Mouse (Mus musculus) intestine, embryonic 14.5 days (tissue): ENCODE results near the gene Mta1. TPM values are rescaled to one million over a fixed set of nuclear protein-coding genes. Genes with fewer than 3 reads are reported as not detected.
A peak's percentile ranks its signal among the peaks of the same experiment; 100 is the strongest.

Experiments
- ATAC-seq: fragments of 200-750 bp; cut with Nextera tagmentation; replicated peaks from 2 replicates; pipeline ENCODE4 v1.8.0; 2017; ENCODE audit warnings: low read depth, moderate number of reproducible peaks, moderate TSS enrichment, moderate library complexity; ENCODE audit not compliant: low FRiP score, low TSS enrichment
- DNase-seq: peaks from one replicate; pipeline ENCODE4 v3.0.0-alpha.2; 2018; ENCODE audit warnings: low spot score
- H3K27ac ChIP-seq: fragments of 300-500 bp; sonication (generic); 2 replicates; pipeline ENCODE4 v1.5.1; 2014; ENCODE audit warnings: low read depth, mild to moderate bottlenecking, control low read depth
- H3K27me3 ChIP-seq: fragments of 300-500 bp; sonication (generic); replicated peaks from 2 replicates; pipeline ENCODE4 v1.6.1; 2014; ENCODE audit warnings: low read length, control low read depth; ENCODE audit not compliant: control insufficient read depth, insufficient read depth
- H3K36me3 ChIP-seq: fragments of 300-500 bp; sonication (generic); 2 replicates; pipeline ENCODE4 v1.6.1; 2014; ENCODE audit warnings: low read length, control low read depth; ENCODE audit not compliant: control insufficient read depth, insufficient read depth
- H3K4me1 ChIP-seq: fragments of 300-500 bp; sonication (generic); replicated peaks from 2 replicates; pipeline ENCODE4 v1.6.1; 2014; ENCODE audit warnings: low read length, control low read depth, mixed read lengths; ENCODE audit not compliant: control insufficient read depth, insufficient read depth
- H3K4me2 ChIP-seq: fragments of 300-500 bp; sonication (generic); 2 replicates; pipeline ENCODE4 v1.6.1; 2014; ENCODE audit warnings: low read length
- H3K4me3 ChIP-seq: fragments of 300-500 bp; sonication (generic); 2 replicates; pipeline ENCODE4 v1.5.1; 2014; ENCODE audit warnings: low read depth, low read length, control low read depth, mixed read lengths
- H3K9ac ChIP-seq: fragments of 300-500 bp; sonication (generic); 2 replicates; pipeline ENCODE4 v1.6.1; 2014; ENCODE audit warnings: mild to moderate bottlenecking, low read length
- H3K9me3 ChIP-seq: fragments of 300-500 bp; sonication (generic); 2 replicates; pipeline ENCODE4 v1.6.1; 2016; ENCODE audit warnings: low read length, control low read depth; ENCODE audit not compliant: control insufficient read depth
- WGBS: fragments of 180-500 bp; shearing (Covaris S2); extraction: QIAGEN DNeasy Blood & Tissue Kit; methylation state at CpG from one replicate; pipeline ENCODE4 v1.1.7; 2014; 5-methylcytosine and 5-hydroxymethylcytosine counted together
- polyA plus RNA-seq: library from polyadenylated mRNA; unstranded; fragments of >200 nt; fragmentation: Nextera tagmentation; extraction: Ambion mirVana; gene quantifications from 2 replicates; pipeline ENCODE4 v1.2.1, GENCODE M21; 2014

Mta1 gene
- polyA plus RNA-seq, 1 experiment from 2014 or later = 17.6 TPM

GRCm38 (mm10) chr12:113134502-113134901 lies 36.4 kb downstream of the Mta1 start:
- ATAC-seq (no peak), DNase-seq (no peak)
- Histone ChIP-seq H3K4me2 (no peak overlapping the region), H3K36me3 (peaks cover 91% of the 10 kb centered on the region), H3K9me3 (no peaks in the 10 kb centered on the region), H3K4me3 (no peak overlapping the region), H3K27ac (no peak overlapping the region), H3K27me3 (no peaks in the 10 kb centered on the region), H3K9ac (no peak overlapping the region), H3K4me1 (peaks cover 11% of the 10 kb centered on the region)
- WGBS = 91% methylated on average over 4 of the region's 4 CpGs

GRCm38 (mm10) chr12:113135401-113135800 lies 37.3 kb downstream of the Mta1 start:
- Histone ChIP-seq H3K27ac (no peak overlapping the region), H3K27me3 (no peaks in the 10 kb centered on the region), H3K9ac (no peak overlapping the region), H3K9me3 (no peaks in the 10 kb centered on the region), H3K4me1 (peaks cover 15% of the 10 kb centered on the region), H3K4me2 (no peak overlapping the region), H3K36me3 (peaks cover 82% of the 10 kb centered on the region), H3K4me3 (no peak overlapping the region)
- ATAC-seq (no peak), DNase-seq (no peak)
- 87% methylated on average over 7 of the region's 7 CpGs for WGBS

- H3K27me3 ChIP-seq = peaks cover 10% of the 10 kb centered on the region
- H3K36me3 ChIP-seq = peaks cover 70% of the 10 kb centered on the region
- H3K27ac ChIP-seq = no peak overlapping the region
- no peak overlapping the region for H3K9ac ChIP-seq
- DNase-seq (no peak), ATAC-seq (no peak)
- 78% methylated on average over 17 of the region's 17 CpGs for WGBS
- no peak overlapping the region for H3K4me3 ChIP-seq
- no peak overlapping the region for H3K4me2 ChIP-seq
- peaks cover 15% of the 10 kb centered on the region for H3K4me1 ChIP-seq
- no peaks in the 10 kb centered on the region for H3K9me3 ChIP-seq
These were observed 38.5 kb downstream of the Mta1 start for GRCm38 (mm10) chr12:113136492-113137020.

- Histone ChIP-seq H3K27ac (no peak overlapping the region), H3K4me1 (peaks cover 25% of the 10 kb centered on the region), H3K27me3 (peaks cover 14% of the 10 kb centered on the region), H3K4me2 (no peak overlapping the region), H3K9me3 (no peaks in the 10 kb centered on the region), H3K36me3 (peaks cover 60% of the 10 kb centered on the region), H3K9ac (no peak overlapping the region), H3K4me3 (no peak overlapping the region)
- ATAC-seq (no peak), DNase-seq (no peak)
- WGBS = 86% methylated on average over 18 of the region's 18 CpGs
These were observed 39.5 kb downstream of the Mta1 start for GRCm38 (mm10) chr12:113137260-113138213.

- H3K36me3 ChIP-seq = peaks cover 53% of the 10 kb centered on the region
- 76% methylated on average over 6 of the region's 6 CpGs for WGBS
- H3K9ac ChIP-seq = no peak overlapping the region
These were observed 40.2 kb downstream of the Mta1 start for GRCm38 (mm10) chr12:113138291-113138690.

GRCm38 (mm10) chr12:113138901-113139864 lies 41.1 kb downstream of the Mta1 start:
- peaks cover 26% of the 10 kb centered on the region for H3K4me1 ChIP-seq
- no peak for ATAC-seq
- H3K4me3 ChIP-seq = peak overlapping the region; percentile 48
- 0 out of 2 replicates have a peak overlapping the region, but pooled peaks have one; percentile 22 for H3K9ac ChIP-seq
- H3K27ac ChIP-seq = peak overlapping the region; percentile 57; the same call in 1 of the 2 replicates
- 48% methylated on average over 11 of the region's 11 CpGs for WGBS
- H3K4me2 ChIP-seq = peak overlapping the region; percentile 50
- H3K9me3 ChIP-seq = no peaks in the 10 kb centered on the region
- peaks cover 14% of the 10 kb centered on the region for H3K27me3 ChIP-seq
- H3K36me3 ChIP-seq = peaks cover 44% of the 10 kb centered on the region
- DNase-seq = no peak

More at GRCm38 (mm10) chr12:113138291-113138690, 40.2 kb downstream of the Mta1 start:
- Histone ChIP-seq H3K4me2 (no peak overlapping the region), H3K4me1 (peaks cover 25% of the 10 kb centered on the region), H3K27ac (no peak overlapping the region), H3K27me3 (peaks cover 14% of the 10 kb centered on the region), H3K9me3 (no peaks in the 10 kb centered on the region), H3K4me3 (no peak overlapping the region)
- DNase-seq = no peak
- no peak for ATAC-seq

GRCm38 (mm10) chr12:113139908-113140615 lies 42.0 kb downstream of the Mta1 start, which contains the start of gene Crip2:
Gene Crip2 (plus strand): TSS chr12:113140236.
- Histone ChIP-seq H3K27me3 (peaks cover 14% of the 10 kb centered on the region), H3K27ac (peak within 1 kb of the TSS; percentile 57; the same call in 1 of the 2 replicates), H3K4me3 (peak within 1 kb of the TSS; percentile 48), H3K4me1 (peaks cover 26% of the 10 kb centered on the region), H3K9me3 (no peaks in the 10 kb centered on the region), H3K4me2 (peak within 1 kb of the TSS; percentile 50), H3K36me3 (peaks cover 35% of the 10 kb centered on the region), H3K9ac (peak within 1 kb of the TSS; percentile 38)
- peak; percentile 92 for DNase-seq
- under 1% methylated on average over 56 of the region's 68 CpGs for WGBS
- ATAC-seq = peak; percentile 87
